12 mouse cellular contexts compared by ENCODE assay signal in genomic region chr11:6481669-6482185, GRCm38 (mm10). TPM values are rescaled to one million over a fixed set of nuclear protein-coding genes. Genes with fewer than 3 reads are reported as not detected.
DNase-seq lines count a peak whose midpoint lies in the region; ATAC-seq and TF ChIP-seq lines count a peak whose summit lies in the region.
"Had no signal": no experiment of that assay in that cellular context is flagged by ENCODE, and none has a peak within 500 bp of the region (broad histone marks: within the 10 kb centered on the region; RNA-seq: fewer than 3 reads in every experiment).

No protein-coding gene starts in this region.

- no peak overlapping the region for H3K4me2 ChIP-seq in limb, embryonic 15.5 days
- no peak overlapping the region for H3K4me2 ChIP-seq in forebrain, embryonic 14.5 days (ENCODE audit: low read length)

- H3K36me3 ChIP-seq in limb, embryonic 15.5 days = no peaks in the 10 kb centered on the region
- H3K36me3 ChIP-seq in forebrain, embryonic 14.5 days (ENCODE audit: control insufficient read depth, insufficient read depth, low read length) = no peaks in the 10 kb centered on the region
- H3K36me3 ChIP-seq: G1E had no signal

- 59% methylated on average over 6 of the region's 6 CpGs for WGBS in lung, adult 2 months
- 74% methylated on average over 6 of the region's 6 CpGs for WGBS in limb, embryonic 15.5 days
- 78% methylated on average over 6 of the region's 6 CpGs for WGBS in forebrain, embryonic 14.5 days

- no peaks in the 10 kb centered on the region for H3K9me3 ChIP-seq in limb, embryonic 15.5 days
- H3K9me3 ChIP-seq in forebrain, embryonic 14.5 days (replicated peaks; ENCODE audit: control insufficient read depth, low read length) = no peaks in the 10 kb centered on the region
- H3K9me3 ChIP-seq: G1E had no signal

- no peak overlapping the region for H3K4me3 ChIP-seq in lung, adult 2 months (replicated peaks; ENCODE audit: extremely low read depth, low read depth, low read length)
- no peak overlapping the region for H3K4me3 ChIP-seq in limb, embryonic 15.5 days
- H3K4me3 ChIP-seq in forebrain, embryonic 14.5 days (ENCODE audit: low read depth, low read length) = no peak overlapping the region

- H3K27me3 ChIP-seq in limb, embryonic 15.5 days = no peaks in the 10 kb centered on the region
- no peaks in the 10 kb centered on the region; the same call in 1 of the 2 replicates for H3K27me3 ChIP-seq in forebrain, embryonic 14.5 days (replicated peaks; ENCODE audit: control insufficient read depth, insufficient read depth, low read length)

- TF ChIP-seq POLR2A in lung, adult 2 months (IDR thresholded peaks at IDR 0.05; ENCODE audit: borderline replicate concordance, extremely low read depth, low read depth, low read length) = no peak

- H3K27ac ChIP-seq in limb, embryonic 15.5 days = no peak overlapping the region
- H3K27ac ChIP-seq in forebrain, embryonic 14.5 days (ENCODE audit: low read depth, low read length) = no peak overlapping the region

- DNase-seq in frontal cortex, postnatal 36 days (ENCODE audit: low spot score in 2 of 2) = no peak
- DNase-seq in lung, adult 18-20 months = peak; percentile 39 to 54
- DNase-seq in lung, adult 2 months = no peak
- no peak for DNase-seq in forebrain, embryonic 14.5 days (ENCODE audit: low spot score)
- no peak for DNase-seq in embryo, embryonic 10.5 days (ENCODE audit: low spot score)
- no peak for DNase-seq in kidney, adult 18-20 months
- DNase-seq: kidney, adult 9 months; retina, postnatal 1 day had no signal

- no peak overlapping the region for H3K9ac ChIP-seq in limb, embryonic 15.5 days
- H3K9ac ChIP-seq in forebrain, embryonic 14.5 days (ENCODE audit: low read length) = no peak overlapping the region

- H3K4me1 ChIP-seq in lung, adult 2 months (ENCODE audit: control insufficient read depth, insufficient read depth, low read length) = no peaks in the 10 kb centered on the region
- no peaks in the 10 kb centered on the region for H3K4me1 ChIP-seq in limb, embryonic 15.5 days
- no peaks in the 10 kb centered on the region for H3K4me1 ChIP-seq in forebrain, embryonic 14.5 days (ENCODE audit: control insufficient read depth, insufficient read depth, low read length)

- peak; percentile 41 for ATAC-seq in frontal cortex, adult (ENCODE audit: low TSS enrichment)
- ATAC-seq in limb, embryonic 15.5 days (ENCODE audit: insufficient number of reproducible peaks, low FRiP score, low TSS enrichment, low read depth) = peak; percentile 42; the same call in 1 of the 2 replicates
- ATAC-seq in forebrain, embryonic 14.5 days = no peak
- ATAC-seq: activated CD4-positive, CD25-positive, alpha-beta regulatory T cell, adult 4 months had no signal

- no peak for TF ChIP-seq CTCF in lung, adult 2 months (IDR thresholded peaks at IDR 0.05; ENCODE audit: insufficient read depth, low read length)

RNA-seq across cellular contexts. Expression of gene Purb, which starts 6.0 kb away (rescaled TPM):
- 10.7 and 11.0 TPM in 2 replicates for polyA plus RNA-seq in lung, adult 2 months (2012; rRNA removed)
- polyA plus RNA-seq in limb, embryonic 15.5 days (2015; fragmentation: Nextera tagmentation; extraction: Ambion mirVana) = 29.2 and 29.9 TPM in 2 replicates
- 8.7 and 12.1 TPM in 2 replicates for polyA plus RNA-seq in forebrain, embryonic 14.5 days (2014; fragmentation: Nextera tagmentation; extraction: Ambion mirVana)

RNA-seq across cellular contexts. Expression of gene H2afv, which starts 37.5 kb away (rescaled TPM):
- polyA plus RNA-seq in lung, adult 2 months (2012; rRNA removed) = 39.1 and 51.4 TPM in 2 replicates
- polyA plus RNA-seq in limb, embryonic 15.5 days (2015; fragmentation: Nextera tagmentation; extraction: Ambion mirVana) = 402 and 435 TPM in 2 replicates
- 593 and 826 TPM in 2 replicates for polyA plus RNA-seq in forebrain, embryonic 14.5 days (2014; fragmentation: Nextera tagmentation; extraction: Ambion mirVana)

RNA-seq across cellular contexts. Expression of gene Myo1g, which starts 39.0 kb away (rescaled TPM):
- 37.1 and 52.3 TPM in 2 replicates for polyA plus RNA-seq in lung, adult 2 months (2012; rRNA removed)
- 3.6 and 4.2 TPM in 2 replicates for polyA plus RNA-seq in limb, embryonic 15.5 days (2015; fragmentation: Nextera tagmentation; extraction: Ambion mirVana)
- polyA plus RNA-seq in forebrain, embryonic 14.5 days (2014; fragmentation: Nextera tagmentation; extraction: Ambion mirVana) = 0.17 and 0.33 TPM in 2 replicates

Comparison
In these comparisons a context has a peak if more than half of its experiments do, and no peak if none do; other contexts are left out.
1. DNase-seq: peak in lung, adult 18-20 months (2 of 2); none in frontal cortex, postnatal 36 days (0 of 2), lung, adult 2 months (single experiment), forebrain, embryonic 14.5 days (single experiment), embryo, embryonic 10.5 days (single experiment) and kidney, adult 18-20 months (single experiment).